Mouse (Mus musculus): Measurements from ENCODE around the gene Cdkl5. TPM values are rescaled to one million over a fixed set of nuclear protein-coding genes. Genes with fewer than 3 reads are reported as not detected.

Gene Cdkl5
- polyA plus RNA-seq, 1 experiment from 2014 or later: 4.8 TPM

GRCm38 (mm10) chrX:160944722-160945121 is 49.8 kb downstream of the Cdkl5 start:
- no peaks in the 10 kb centered on the region for H3K4me1 ChIP-seq (replicated peaks; ENCODE audit: control insufficient read depth, insufficient read depth, low read length)
- no peak overlapping the region for H3K4me3 ChIP-seq (ENCODE audit: low read depth, low read length)
- peaks cover 4% of the 10 kb centered on the region; the same call in 1 of the 2 replicates for H3K27me3 ChIP-seq (ENCODE audit: control insufficient read depth, insufficient read depth, low read length)
- ATAC-seq (ENCODE audit: low FRiP score): no peak
- H3K9ac ChIP-seq (ENCODE audit: low read depth, low read length): no peak overlapping the region
- no peak overlapping the region for H3K4me2 ChIP-seq (replicated peaks; ENCODE audit: low read depth, low read length)
- no peaks in the 10 kb centered on the region for H3K36me3 ChIP-seq (ENCODE audit: control insufficient read depth, insufficient read depth, low read length)
- WGBS: 94% methylated on average over 4 of the region's 4 CpGs
- no peaks in the 10 kb centered on the region for H3K9me3 ChIP-seq (ENCODE audit: control insufficient read depth, low read length)
- no peak for DNase-seq (ENCODE audit: low spot score)
- no peak overlapping the region for H3K27ac ChIP-seq (ENCODE audit: low read depth, low read length)

- WGBS: 53% methylated on average over 1 of the region's 1 CpGs
- no peaks in the 10 kb centered on the region; the same call in 1 of the 2 replicates for H3K27me3 ChIP-seq (ENCODE audit: control insufficient read depth, insufficient read depth, low read length)
- ATAC-seq (ENCODE audit: low FRiP score): no peak
These were observed 59.0 kb downstream of the Cdkl5 start for GRCm38 (mm10) chrX:160935541-160935940.

DNA sequence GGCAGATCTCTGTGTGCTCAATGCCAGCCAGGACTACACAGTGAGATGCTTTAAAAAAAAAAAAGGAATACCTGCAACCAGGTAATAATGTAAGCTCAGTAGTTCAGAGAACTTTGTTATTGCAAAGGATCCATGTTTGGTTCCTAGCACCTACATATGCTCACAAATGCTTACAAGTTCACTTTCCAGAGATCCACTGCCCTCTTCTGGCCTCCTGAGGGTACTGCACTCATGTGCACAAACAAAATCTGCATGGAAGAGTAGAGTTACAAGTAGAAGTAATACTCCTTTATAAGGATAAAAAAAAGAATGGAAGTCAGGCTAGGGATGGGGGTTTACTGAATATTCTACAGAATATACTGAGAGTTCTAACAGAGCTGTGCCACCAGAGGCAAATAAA is 63.8 kb downstream of the Cdkl5 start:
- Histone ChIP-seq H3K9ac (ENCODE audit: low read depth, low read length) (no peak overlapping the region), H3K4me3 (ENCODE audit: low read depth, low read length) (no peak overlapping the region), H3K4me2 (replicated peaks; ENCODE audit: low read depth, low read length) (no peak overlapping the region), H3K36me3 (ENCODE audit: control insufficient read depth, insufficient read depth, low read length) (no peaks in the 10 kb centered on the region), H3K27me3 (ENCODE audit: control insufficient read depth, insufficient read depth, low read length) (no peaks in the 10 kb centered on the region), H3K4me1 (replicated peaks; ENCODE audit: control insufficient read depth, insufficient read depth, low read length) (no peaks in the 10 kb centered on the region), H3K9me3 (ENCODE audit: control insufficient read depth, low read length) (no peaks in the 10 kb centered on the region), H3K27ac (ENCODE audit: low read depth, low read length) (no peak overlapping the region)
- ATAC-seq (ENCODE audit: low FRiP score): no peak
- DNase-seq (ENCODE audit: low spot score): no peak

More at GRCm38 (mm10) chrX:160935541-160935940, 59.0 kb downstream of the Cdkl5 start:
- H3K27ac ChIP-seq (ENCODE audit: low read depth, low read length): no peak overlapping the region
- DNase-seq (ENCODE audit: low spot score): no peak
- no peaks in the 10 kb centered on the region for H3K9me3 ChIP-seq (ENCODE audit: control insufficient read depth, low read length)
- no peak overlapping the region for H3K4me3 ChIP-seq (ENCODE audit: low read depth, low read length)
- H3K36me3 ChIP-seq (ENCODE audit: control insufficient read depth, insufficient read depth, low read length): no peaks in the 10 kb centered on the region
- H3K9ac ChIP-seq (ENCODE audit: low read depth, low read length): no peak overlapping the region
- no peaks in the 10 kb centered on the region for H3K4me1 ChIP-seq (replicated peaks; ENCODE audit: control insufficient read depth, insufficient read depth, low read length)
- H3K4me2 ChIP-seq (replicated peaks; ENCODE audit: low read depth, low read length): no peak overlapping the region

DNA sequence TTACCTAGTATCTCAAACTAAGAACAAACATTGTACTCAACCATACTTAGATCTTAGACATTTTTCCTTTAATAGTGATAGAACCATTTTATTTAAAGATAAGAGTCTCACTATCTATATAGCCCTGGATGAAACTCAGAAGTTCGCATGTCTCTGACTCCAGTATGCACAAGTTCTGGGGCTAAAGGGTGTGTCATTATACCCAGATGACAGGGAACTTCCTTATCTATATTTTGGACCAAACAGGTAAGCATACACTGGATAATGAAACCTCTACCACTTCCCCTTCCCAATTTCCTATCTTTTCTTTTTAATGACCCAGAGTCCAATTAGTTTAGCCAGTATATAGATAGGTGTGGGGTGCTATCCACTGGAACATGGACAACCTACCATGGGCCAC is 65.6 kb downstream of the Cdkl5 start:
- WGBS: 89% methylated on average over 1 of the region's 1 CpGs
- no peak for ATAC-seq (ENCODE audit: low FRiP score)

GRCm38 (mm10) chrX:160919022-160919637 is 75.4 kb downstream of the Cdkl5 start:
- 82% methylated on average over 3 of the region's 3 CpGs for WGBS
- Histone ChIP-seq H3K27ac (ENCODE audit: low read depth, low read length) (no peak overlapping the region), H3K9me3 (ENCODE audit: control insufficient read depth, low read length) (no peaks in the 10 kb centered on the region), H3K4me2 (replicated peaks; ENCODE audit: low read depth, low read length) (no peak overlapping the region), H3K4me1 (replicated peaks; ENCODE audit: control insufficient read depth, insufficient read depth, low read length) (no peaks in the 10 kb centered on the region), H3K27me3 (ENCODE audit: control insufficient read depth, insufficient read depth, low read length) (no peaks in the 10 kb centered on the region), H3K36me3 (ENCODE audit: control insufficient read depth, insufficient read depth, low read length) (no peaks in the 10 kb centered on the region), H3K9ac (ENCODE audit: low read depth, low read length) (no peak overlapping the region), H3K4me3 (ENCODE audit: low read depth, low read length) (no peak overlapping the region)
- no peak for ATAC-seq (ENCODE audit: low FRiP score)
- DNase-seq (ENCODE audit: low spot score): no peak

More for the DNA sequence above, 65.6 kb downstream of the Cdkl5 start:
- Histone ChIP-seq H3K9ac (ENCODE audit: low read depth, low read length) (no peak overlapping the region), H3K27ac (ENCODE audit: low read depth, low read length) (no peak overlapping the region), H3K9me3 (ENCODE audit: control insufficient read depth, low read length) (no peaks in the 10 kb centered on the region), H3K4me3 (ENCODE audit: low read depth, low read length) (no peak overlapping the region), H3K36me3 (ENCODE audit: control insufficient read depth, insufficient read depth, low read length) (no peaks in the 10 kb centered on the region), H3K27me3 (ENCODE audit: control insufficient read depth, insufficient read depth, low read length) (no peaks in the 10 kb centered on the region), H3K4me2 (replicated peaks; ENCODE audit: low read depth, low read length) (no peak overlapping the region), H3K4me1 (replicated peaks; ENCODE audit: control insufficient read depth, insufficient read depth, low read length) (no peaks in the 10 kb centered on the region)
- no peak for DNase-seq (ENCODE audit: low spot score)

DNA sequence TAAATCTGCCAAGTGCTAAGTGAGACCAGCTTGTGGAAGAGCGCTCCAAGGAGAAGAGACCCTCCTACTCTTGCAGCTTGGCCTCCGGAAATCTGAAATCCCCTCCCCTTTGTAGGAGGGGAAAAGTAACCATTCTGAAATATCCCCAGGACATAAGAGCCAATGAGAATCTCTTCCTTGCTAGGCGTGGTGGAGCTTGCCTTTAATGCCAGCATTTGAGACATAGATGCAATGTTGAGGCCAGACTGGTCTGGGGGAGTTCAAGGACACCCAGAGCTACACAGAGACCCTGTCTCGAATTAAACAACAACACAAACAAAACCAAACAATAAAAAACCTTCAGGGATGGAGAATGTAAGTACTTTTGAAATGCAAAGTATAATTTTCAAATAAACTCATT is 87.6 kb downstream of the Cdkl5 start, which contains the start of gene Gja6:
TSS of gene Gja6 (minus strand) at position 101 of the 400 bp plus-strand sequence.
- no peak within 1 kb of the TSS for H3K27ac ChIP-seq (ENCODE audit: low read depth, low read length)
- no peak within 1 kb of the TSS for H3K4me3 ChIP-seq (ENCODE audit: low read depth, low read length)
- no peaks in the 10 kb centered on the region for H3K9me3 ChIP-seq (ENCODE audit: control insufficient read depth, low read length)
- H3K36me3 ChIP-seq (ENCODE audit: control insufficient read depth, insufficient read depth, low read length): no peaks in the 10 kb centered on the region
- no peak within 1 kb of the TSS for H3K4me2 ChIP-seq (replicated peaks; ENCODE audit: low read depth, low read length)
- ATAC-seq (ENCODE audit: low FRiP score): no peak
- peaks cover 4% of the 10 kb centered on the region; the same call in 1 of the 2 replicates for H3K27me3 ChIP-seq (ENCODE audit: control insufficient read depth, insufficient read depth, low read length)
- no peak within 1 kb of the TSS for H3K9ac ChIP-seq (ENCODE audit: low read depth, low read length)
- DNase-seq (ENCODE audit: low spot score): no peak
- no peaks in the 10 kb centered on the region for H3K4me1 ChIP-seq (replicated peaks; ENCODE audit: control insufficient read depth, insufficient read depth, low read length)
- WGBS: 73% methylated on average over 4 of the region's 4 CpGs

DNA sequence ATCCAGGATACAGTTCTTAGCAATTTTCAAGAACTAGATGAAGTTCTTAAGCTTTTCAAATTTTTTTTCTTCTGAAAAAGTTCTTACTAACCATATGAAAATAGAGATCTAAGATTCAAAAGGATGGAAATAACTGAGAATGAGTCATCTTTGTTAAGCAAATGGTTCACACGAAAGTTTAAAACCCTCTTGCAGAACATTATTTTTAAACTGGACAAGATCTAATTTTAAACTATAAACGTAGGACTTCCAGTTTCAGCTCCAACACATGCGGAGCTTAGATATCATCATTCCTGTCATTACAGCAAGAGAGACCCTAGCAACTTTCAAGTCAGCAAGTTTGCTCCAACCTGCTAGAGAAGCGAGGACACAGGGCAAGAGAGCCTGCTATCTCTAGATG is 88.0 kb downstream of the Cdkl5 start:
- Histone ChIP-seq H3K9ac (ENCODE audit: low read depth, low read length) (no peak overlapping the region), H3K4me1 (replicated peaks; ENCODE audit: control insufficient read depth, insufficient read depth, low read length) (no peaks in the 10 kb centered on the region), H3K27me3 (ENCODE audit: control insufficient read depth, insufficient read depth, low read length) (peaks cover 4% of the 10 kb centered on the region; the same call in 1 of the 2 replicates), H3K27ac (ENCODE audit: low read depth, low read length) (no peak overlapping the region), H3K4me2 (replicated peaks; ENCODE audit: low read depth, low read length) (no peak overlapping the region), H3K36me3 (ENCODE audit: control insufficient read depth, insufficient read depth, low read length) (no peaks in the 10 kb centered on the region), H3K4me3 (ENCODE audit: low read depth, low read length) (no peak overlapping the region), H3K9me3 (ENCODE audit: control insufficient read depth, low read length) (no peaks in the 10 kb centered on the region)
- ATAC-seq (ENCODE audit: low FRiP score): no peak
- WGBS: 88% methylated on average over 4 of the region's 4 CpGs
- no peak for DNase-seq (ENCODE audit: low spot score)

- no peak overlapping the region for H3K9ac ChIP-seq (ENCODE audit: low read depth, low read length)
- peaks cover 4% of the 10 kb centered on the region; the same call in 1 of the 2 replicates for H3K27me3 ChIP-seq (ENCODE audit: control insufficient read depth, insufficient read depth, low read length)
- H3K4me3 ChIP-seq (ENCODE audit: low read depth, low read length): no peak overlapping the region
- no peaks in the 10 kb centered on the region for H3K9me3 ChIP-seq (ENCODE audit: control insufficient read depth, low read length)
- DNase-seq (ENCODE audit: low spot score): no peak
- no peak overlapping the region for H3K4me2 ChIP-seq (replicated peaks; ENCODE audit: low read depth, low read length)
- no peaks in the 10 kb centered on the region for H3K36me3 ChIP-seq (ENCODE audit: control insufficient read depth, insufficient read depth, low read length)
- no peak overlapping the region for H3K27ac ChIP-seq (ENCODE audit: low read depth, low read length)
- H3K4me1 ChIP-seq (replicated peaks; ENCODE audit: control insufficient read depth, insufficient read depth, low read length): no peaks in the 10 kb centered on the region
- ATAC-seq (ENCODE audit: low FRiP score): no peak
- 85% methylated on average over 4 of the region's 4 CpGs for WGBS
These were observed 88.6 kb downstream of the Cdkl5 start for GRCm38 (mm10) chrX:160905913-160906312.

DNA sequence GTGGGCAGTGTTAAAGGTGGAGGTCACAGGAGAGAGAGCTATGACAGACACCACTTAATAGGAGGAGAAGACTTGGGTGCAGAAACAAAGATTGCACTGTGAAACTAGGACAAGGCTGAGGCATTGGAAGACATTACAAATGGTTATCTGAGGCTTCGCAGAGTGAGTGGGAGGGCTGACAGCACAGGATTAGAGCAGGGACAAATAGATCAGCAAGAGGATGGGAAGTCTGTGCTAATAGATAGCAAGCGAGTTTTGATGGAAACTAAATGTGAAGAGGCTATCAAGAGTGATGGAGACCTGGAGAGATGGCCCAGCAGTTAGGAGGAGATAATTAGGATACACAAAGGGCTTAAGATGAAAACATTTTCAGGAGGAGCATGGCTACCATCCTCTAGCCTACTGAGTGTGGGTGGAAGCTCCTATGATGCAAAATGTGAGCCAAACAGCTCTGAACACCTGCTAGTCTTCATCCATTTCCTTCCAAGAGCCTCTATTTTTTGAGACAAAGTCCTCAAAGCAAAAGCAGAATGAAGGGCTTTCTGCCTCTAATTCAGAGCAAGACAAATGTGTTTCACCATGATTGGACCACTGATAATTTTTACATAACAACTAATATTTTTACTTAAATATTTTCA is 89.3 kb downstream of the Cdkl5 start:
- no peak for ATAC-seq (ENCODE audit: low FRiP score)
- peaks cover 4% of the 10 kb centered on the region; the same call in 1 of the 2 replicates for H3K27me3 ChIP-seq (ENCODE audit: control insufficient read depth, insufficient read depth, low read length)
- H3K4me2 ChIP-seq (replicated peaks; ENCODE audit: low read depth, low read length): no peak overlapping the region
- WGBS: 67% methylated on average over 2 of the region's 2 CpGs
- DNase-seq (ENCODE audit: low spot score): no peak
- no peaks in the 10 kb centered on the region for H3K9me3 ChIP-seq (ENCODE audit: control insufficient read depth, low read length)
- H3K9ac ChIP-seq (ENCODE audit: low read depth, low read length): no peak overlapping the region
- no peaks in the 10 kb centered on the region for H3K36me3 ChIP-seq (ENCODE audit: control insufficient read depth, insufficient read depth, low read length)
- H3K4me3 ChIP-seq (ENCODE audit: low read depth, low read length): no peak overlapping the region
- H3K4me1 ChIP-seq (replicated peaks; ENCODE audit: control insufficient read depth, insufficient read depth, low read length): no peaks in the 10 kb centered on the region
- H3K27ac ChIP-seq (ENCODE audit: low read depth, low read length): no peak overlapping the region

All from hindbrain, embryonic 11.5 days (tissue).